Mouse (Mus musculus) liver, postnatal 0 days (tissue): ENCODE measurements at regions not wholly inside any gene's neighbourhood (a gene's known extent, or its start where the extent isn't known, plus 50 kb on each side); places are given as distances from the start of the nearest gene placed in this dataset.

ENCODE experiments used
- ATAC-seq: fragments of 200-750 bp; cut with Nextera tagmentation; 2 replicates; pipeline ENCODE4 v1.8.0; 2017; ENCODE audit warnings: mild to moderate bottlenecking, moderate library complexity
- DNase-seq: peaks from one replicate; pipeline ENCODE4 v3.0.0-alpha.2; 2016
- H3K27ac ChIP-seq: fragments of 300-500 bp; sonication (generic); 2 replicates; pipeline ENCODE4 v1.5.1; 2014; ENCODE audit warnings: antibody characterized with exemption, moderate library complexity, mild to moderate bottlenecking, low read depth
- H3K27me3 ChIP-seq: fragments of 300-500 bp; sonication (generic); 2 replicates; pipeline ENCODE4 v1.6.1; 2014; ENCODE audit warnings: low read length, control low read depth, mixed read lengths; ENCODE audit not compliant: insufficient read depth
- H3K36me3 ChIP-seq: fragments of 300-500 bp; sonication (generic); replicated peaks from 2 replicates; pipeline ENCODE4 v1.6.1; 2014; ENCODE audit warnings: mild to moderate bottlenecking, control low read depth, low read length, moderate library complexity, mixed read lengths; ENCODE audit not compliant: insufficient read depth
- H3K4me1 ChIP-seq: fragments of 300-500 bp; sonication (generic); 2 replicates; pipeline ENCODE4 v1.6.1; 2014; ENCODE audit warnings: antibody characterized with exemption, mild to moderate bottlenecking, control low read depth; ENCODE audit not compliant: insufficient read depth
- H3K4me2 ChIP-seq: fragments of 300-500 bp; sonication (generic); 2 replicates; pipeline ENCODE4 v1.6.1; 2014; ENCODE audit warnings: low read depth, mild to moderate bottlenecking, low read length, moderate library complexity, mixed read lengths
- H3K4me3 ChIP-seq: fragments of 300-500 bp; sonication (generic); 2 replicates; pipeline ENCODE4 v1.5.1; 2014; ENCODE audit warnings: low read depth, low read length
- H3K9ac ChIP-seq: fragments of 300-500 bp; sonication (generic); replicated peaks from 2 replicates; pipeline ENCODE4 v1.6.1; 2014; ENCODE audit warnings: mild to moderate bottlenecking, moderate library complexity
- H3K9me3 ChIP-seq: fragments of 300-500 bp; sonication (generic); 2 replicates; pipeline ENCODE4 v1.6.1; 2016; ENCODE audit warnings: mild to moderate bottlenecking, control low read depth, low read length, mixed read lengths
- CTCF ChIP-seq: sonication (generic); IDR thresholded peaks from 2 replicates; pipeline ENCODE4 v1.5.1; 2016; ENCODE audit warnings: antibody characterized with exemption, low read depth
- EP300 ChIP-seq: IDR thresholded peaks from 2 replicates; pipeline ENCODE4 v1.6.1; 2016; ENCODE audit warnings: antibody characterized with exemption, low read depth, mild to moderate bottlenecking
- WGBS: fragments of 180-500 bp; shearing (Covaris S2); extraction: QIAGEN DNeasy Blood & Tissue Kit; methylation state at CpG from one replicate; pipeline ENCODE4 v1.1.7; 2014; ENCODE audit not compliant: insufficient replicate concordance; 5-methylcytosine and 5-hydroxymethylcytosine counted together

GRCm38 (mm10) chr16:9485291-9485690 lies 510.1 kb downstream of the Grin2a start:
- Histone ChIP-seq H3K4me3 (no peak overlapping the region), H3K4me1 (no peaks in the 10 kb centered on the region), H3K36me3 (no peaks in the 10 kb centered on the region), H3K27me3 (no peaks in the 10 kb centered on the region), H3K9ac (no peak overlapping the region), H3K4me2 (no peak overlapping the region), H3K27ac (no peak overlapping the region), H3K9me3 (no peaks in the 10 kb centered on the region)
- ATAC-seq: no peak
- TF ChIP-seq CTCF: no peak
- no peak for TF ChIP-seq EP300
- no peak for DNase-seq
- WGBS: 41% methylated on average over 1 of the region's 1 CpGs

DNA sequence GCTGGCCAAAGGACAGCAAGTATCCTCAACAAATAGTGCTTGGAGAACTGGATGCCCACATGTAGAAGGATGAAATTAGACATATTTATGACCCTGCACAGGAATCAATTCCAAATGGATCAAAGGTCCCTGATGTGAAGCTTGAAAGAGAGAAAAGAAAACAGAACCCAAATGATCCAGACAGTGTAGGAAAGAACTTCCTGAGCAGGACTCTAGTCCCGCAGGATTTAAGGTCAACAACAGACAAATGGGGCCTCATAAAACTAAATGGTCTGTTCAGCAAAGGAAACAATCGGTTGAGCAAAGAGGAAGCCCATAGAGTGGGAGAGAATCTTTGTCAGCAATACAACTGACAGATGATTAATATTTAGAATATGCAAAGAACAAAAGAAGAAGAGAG lies 497.1 kb downstream of the Grin2a start:
- no peak overlapping the region for H3K27ac ChIP-seq
- WGBS: 24% methylated on average over 2 of the region's 2 CpGs
- no peaks in the 10 kb centered on the region for H3K36me3 ChIP-seq
- no peak for DNase-seq
- TF ChIP-seq CTCF (no peak), EP300 (no peak)
- ATAC-seq: no peak
- no peak overlapping the region for H3K4me2 ChIP-seq
- no peak overlapping the region for H3K9ac ChIP-seq
- H3K27me3 ChIP-seq: no peaks in the 10 kb centered on the region
- H3K4me3 ChIP-seq: no peak overlapping the region
- H3K9me3 ChIP-seq: no peaks in the 10 kb centered on the region
- H3K4me1 ChIP-seq: no peaks in the 10 kb centered on the region

- H3K4me2 ChIP-seq: no peak overlapping the region
- H3K36me3 ChIP-seq: no peaks in the 10 kb centered on the region
- no peaks in the 10 kb centered on the region for H3K27me3 ChIP-seq
- H3K4me1 ChIP-seq: no peaks in the 10 kb centered on the region
- peak; percentile 14 for DNase-seq
- WGBS: 47% methylated on average over 4 of the region's 4 CpGs
- H3K4me3 ChIP-seq: no peak overlapping the region
- TF ChIP-seq CTCF (no peak), EP300 (no peak)
- no peaks in the 10 kb centered on the region for H3K9me3 ChIP-seq
- H3K27ac ChIP-seq: no peak overlapping the region
- no peak overlapping the region for H3K9ac ChIP-seq
- ATAC-seq: no peak
Observed at GRCm38 (mm10) chr16:9501713-9502112, 493.6 kb downstream of the Grin2a start.

- Histone ChIP-seq H3K4me3 (no peak overlapping the region), H3K9me3 (no peaks in the 10 kb centered on the region), H3K36me3 (no peaks in the 10 kb centered on the region), H3K27me3 (no peaks in the 10 kb centered on the region), H3K27ac (no peak overlapping the region), H3K9ac (no peak overlapping the region), H3K4me1 (no peaks in the 10 kb centered on the region), H3K4me2 (no peak overlapping the region)
- TF ChIP-seq CTCF: no peak
- no peak for TF ChIP-seq EP300
- DNase-seq: no peak
- 71% methylated on average over 1 of the region's 1 CpGs for WGBS
- no peak for ATAC-seq
Observed at GRCm38 (mm10) chr16:9509666-9510065, 485.7 kb downstream of the Grin2a start.

DNA sequence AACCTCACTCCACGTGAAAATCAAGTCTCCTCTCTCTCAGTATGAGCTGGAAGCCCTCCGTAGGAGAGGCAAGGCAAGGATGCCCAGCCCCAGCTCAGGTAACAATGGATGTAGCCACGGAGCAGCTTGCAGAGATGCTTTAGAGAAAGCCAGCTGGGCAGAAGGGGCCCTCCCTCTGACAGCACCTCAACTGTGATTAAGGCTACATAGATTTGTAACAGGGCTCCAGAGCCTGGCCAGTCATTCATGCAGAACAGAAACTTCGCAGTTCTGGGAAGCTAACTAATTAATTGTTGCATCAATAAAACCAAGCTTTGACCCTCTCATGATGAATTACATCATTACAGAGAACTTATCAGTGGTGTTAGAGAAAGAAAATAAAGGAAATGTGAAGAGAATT lies 480.8 kb downstream of the Grin2a start:
- ATAC-seq (no peak), DNase-seq (no peak)
- Histone ChIP-seq H3K27ac (no peak overlapping the region), H3K9ac (no peak overlapping the region), H3K4me1 (no peaks in the 10 kb centered on the region), H3K27me3 (no peaks in the 10 kb centered on the region), H3K9me3 (no peaks in the 10 kb centered on the region), H3K4me3 (no peak overlapping the region), H3K4me2 (no peak overlapping the region), H3K36me3 (no peaks in the 10 kb centered on the region)
- 47% methylated on average over 4 of the region's 4 CpGs for WGBS
- TF ChIP-seq EP300 (no peak), CTCF (no peak)
